Mouse (Mus musculus) telencephalon, adult 2 months (tissue): ENCODE measurements around the gene Ddx25.
A peak's percentile ranks its signal among the peaks of the same experiment; 100 is the strongest.

Source experiments
- DNase-seq: peaks from one replicate; pipeline ENCODE4 v3.0.0-alpha.2; 2011; ENCODE audit warnings: low read depth, low spot score

Gene Ddx25

DNA sequence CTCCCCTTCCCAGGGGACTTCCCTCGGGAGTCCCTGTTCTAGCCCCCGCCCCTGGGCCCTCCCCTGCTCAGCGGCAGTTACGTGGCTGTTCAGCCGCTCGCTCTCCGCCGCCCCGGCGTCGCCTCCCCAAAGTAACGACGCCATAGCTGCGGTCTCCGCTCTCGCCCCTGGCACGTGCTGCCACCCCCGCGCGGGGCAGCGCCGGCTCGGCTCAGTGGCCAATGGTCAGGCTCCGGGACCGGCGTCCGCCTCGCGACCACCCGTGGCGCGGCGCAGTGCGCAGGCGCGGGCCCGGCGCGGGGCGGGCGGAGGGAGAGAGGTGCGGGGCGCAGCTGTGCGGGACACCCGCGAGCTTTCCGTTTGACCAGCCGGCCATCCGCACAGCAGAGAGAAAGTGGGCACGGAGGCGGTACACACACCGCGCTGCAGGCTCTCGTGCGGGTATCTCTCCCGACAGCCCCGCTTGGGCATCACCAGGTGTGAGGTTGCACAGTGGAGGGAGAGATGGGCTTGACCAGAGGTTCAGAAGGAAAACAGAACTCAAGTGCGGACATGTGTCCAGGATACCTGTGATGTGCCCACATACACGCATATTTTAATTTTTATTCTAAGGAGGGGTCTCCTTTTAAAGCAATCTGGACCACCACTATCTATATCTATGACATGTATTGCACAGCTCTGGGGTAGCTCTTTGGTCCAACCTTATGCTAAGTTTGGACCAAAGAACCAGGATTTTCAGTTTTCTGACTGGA is at the start of gene Ddx25, which contains the start of gene Pus3:
Ddx25 (minus strand) TSS at position 272 of the 752 bp plus-strand sequence.
Pus3 (plus strand) TSS at position 339 of the 752 bp plus-strand sequence.
- DNase-seq, result no peak

- DNase-seq, result peak; percentile 40
These were observed 49.5 kb upstream of the Ddx25 start for GRCm38 (mm10) chr9:35607647-35608405.

DNA sequence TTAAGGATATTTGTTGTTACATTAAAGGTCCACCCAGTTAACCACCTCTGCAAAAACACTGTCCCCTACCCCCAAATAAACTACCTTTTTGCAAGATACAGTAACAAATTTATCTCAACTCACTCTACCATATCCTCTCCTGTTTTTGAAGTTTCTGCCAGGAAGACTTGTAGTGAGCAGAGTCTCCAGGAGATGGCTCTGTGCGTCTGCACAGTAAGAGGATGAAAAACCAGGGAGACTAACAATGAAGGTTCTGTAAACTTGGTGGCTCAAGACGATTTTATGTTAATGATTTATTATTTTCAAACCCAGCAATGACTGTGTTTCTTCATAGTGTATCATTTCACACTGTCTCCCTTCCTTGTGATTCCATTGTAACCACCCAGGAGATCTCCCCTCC is 34.6 kb upstream of the Ddx25 start:
- no peak for DNase-seq

- no peak for DNase-seq
These were observed 29.3 kb upstream of the Ddx25 start for GRCm38 (mm10) chr9:35587674-35588073.

- no peak for DNase-seq
These were observed 16.1 kb upstream of the Ddx25 start for GRCm38 (mm10) chr9:35574416-35574815.

GRCm38 (mm10) chr9:35570663-35571062 is 12.3 kb upstream of the Ddx25 start:
- no peak for DNase-seq

DNA sequence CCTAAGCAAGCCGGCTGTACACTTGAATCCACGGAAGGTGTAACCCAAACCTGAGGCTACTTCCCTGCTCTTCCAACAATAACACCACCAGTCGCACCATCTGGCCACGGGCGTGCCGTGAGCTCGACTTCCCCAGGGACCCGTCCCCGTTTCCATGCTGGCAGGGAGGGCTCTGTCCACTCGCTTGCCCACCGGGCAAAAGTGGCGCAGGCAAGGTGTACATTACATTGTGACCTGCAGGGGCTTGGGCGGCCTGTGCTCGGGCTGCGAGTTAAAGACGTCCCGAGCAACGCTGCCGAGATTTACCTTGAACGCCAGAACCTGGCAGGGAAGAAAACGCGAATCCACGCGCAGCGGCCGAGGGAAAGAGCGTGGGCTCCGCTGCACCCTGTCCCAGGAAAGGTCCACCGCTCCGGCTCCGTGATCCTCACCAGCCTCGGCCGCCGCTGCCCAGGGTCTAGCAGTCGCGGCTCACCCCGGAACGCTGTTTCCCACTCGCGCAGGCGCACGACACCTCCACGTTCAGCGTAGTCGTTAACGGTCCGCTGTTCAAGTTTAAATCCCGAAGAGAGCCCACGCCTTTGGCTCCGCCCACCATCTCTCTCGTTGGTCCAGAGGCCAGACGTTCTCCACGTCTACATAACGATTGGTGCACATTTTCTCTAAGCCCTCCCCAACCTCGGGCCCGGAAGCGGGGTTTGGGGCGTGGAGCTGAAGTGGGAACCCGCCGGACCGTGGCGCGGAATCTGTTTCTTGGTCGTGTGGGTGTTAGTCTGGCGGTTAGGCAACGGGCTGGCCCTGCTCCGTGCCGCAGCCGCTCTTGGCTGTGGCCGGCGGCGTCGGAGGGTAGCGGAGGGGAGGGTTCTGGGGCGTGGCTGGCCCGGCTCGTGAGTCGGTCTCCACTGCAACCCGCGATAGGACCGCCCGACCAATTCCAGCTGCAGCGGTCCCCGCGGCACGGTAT is 11.5 kb upstream of the Ddx25 start, which contains the start of the genes Pate2 and Hyls1:
Pate2 (plus strand) TSS at position 714 of the 964 bp plus-strand sequence.
Hyls1 (minus strand) TSS at position 828 of the 964 bp plus-strand sequence.
- DNase-seq, result peak; percentile 97

DNA sequence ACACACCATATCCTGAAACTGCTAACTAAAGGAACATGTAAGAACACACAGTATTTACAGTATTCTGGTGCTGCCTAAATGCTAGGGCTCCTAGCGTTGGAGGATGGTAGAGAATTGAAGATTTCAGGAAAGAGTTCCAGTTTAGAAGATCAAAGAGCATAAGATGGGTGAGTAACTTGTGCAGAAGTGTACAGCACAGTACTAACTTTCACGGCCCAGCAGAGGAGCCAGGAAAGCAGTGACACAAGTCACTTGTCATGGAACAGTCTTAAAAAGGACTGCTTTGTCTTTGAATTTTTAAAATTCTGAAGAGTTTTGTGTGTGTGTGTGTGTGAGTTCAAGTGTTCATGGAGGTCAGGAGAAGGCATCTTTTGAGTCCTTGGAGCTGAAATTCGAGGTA is 9.7 kb upstream of the Ddx25 start:
- DNase-seq, result no peak

DNA sequence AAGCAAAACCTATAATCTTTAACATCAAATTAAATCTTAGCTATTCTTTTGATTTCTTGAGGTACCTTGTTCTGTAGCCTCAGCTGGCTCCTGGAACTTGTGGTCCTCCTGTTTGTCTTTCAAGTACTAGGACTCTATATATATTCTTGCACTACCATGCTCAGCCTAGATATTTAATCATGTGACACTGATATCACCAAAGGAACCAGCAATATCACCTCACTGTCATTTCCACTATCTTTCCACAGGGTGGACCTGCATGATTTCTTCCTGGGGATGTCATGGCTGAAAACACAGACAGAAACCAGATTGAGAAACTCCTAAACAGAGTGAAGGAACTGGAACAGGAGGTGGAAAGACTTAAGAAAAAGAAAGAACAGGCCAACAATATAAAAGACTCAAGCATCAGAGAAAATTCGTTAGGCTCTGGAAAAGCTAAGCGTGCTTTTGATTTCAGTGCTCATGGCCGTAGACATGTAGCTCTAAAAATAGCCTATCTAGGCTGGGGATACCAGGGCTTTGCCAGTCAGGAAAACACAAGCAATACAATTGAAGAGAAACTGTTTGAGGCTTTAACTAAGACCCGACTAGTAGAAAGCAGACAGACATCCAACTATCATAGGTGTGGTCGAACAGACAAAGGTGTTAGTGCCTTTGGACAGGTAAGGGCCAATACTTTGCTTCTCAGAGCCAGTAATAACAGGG is 6.4 kb upstream of the Ddx25 start:
- no peak for DNase-seq

DNA sequence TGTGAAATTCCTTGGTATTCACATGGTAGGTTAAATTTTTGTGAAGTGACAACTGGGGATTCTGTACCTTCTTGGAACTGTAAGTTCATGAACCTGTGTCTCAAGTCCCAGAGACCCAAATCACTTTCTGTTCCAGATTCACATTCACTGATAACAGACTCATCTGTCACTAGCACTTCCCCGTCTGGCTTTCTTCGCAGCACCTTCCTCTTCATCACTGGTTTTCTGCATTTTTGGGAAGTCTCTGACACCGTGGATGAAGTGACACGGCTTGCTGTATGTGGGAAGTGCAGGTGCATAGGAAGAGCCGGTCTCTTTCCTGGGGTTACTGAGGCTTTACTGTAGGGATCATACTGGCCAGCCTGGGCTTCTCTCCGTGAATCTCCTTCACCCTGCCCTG is 3.3 kb upstream of the Ddx25 start:
- DNase-seq, result no peak

GRCm38 (mm10) chr9:35561076-35561475 is 2.7 kb upstream of the Ddx25 start:
- DNase-seq, result no peak

GRCm38 (mm10) chr9:35559009-35559890 is 922 bp upstream of the Ddx25 start:
- peak; percentile 83 for DNase-seq

GRCm38 (mm10) chr9:35556494-35557102 is 1.7 kb downstream of the Ddx25 start:
- no peak for DNase-seq

DNA sequence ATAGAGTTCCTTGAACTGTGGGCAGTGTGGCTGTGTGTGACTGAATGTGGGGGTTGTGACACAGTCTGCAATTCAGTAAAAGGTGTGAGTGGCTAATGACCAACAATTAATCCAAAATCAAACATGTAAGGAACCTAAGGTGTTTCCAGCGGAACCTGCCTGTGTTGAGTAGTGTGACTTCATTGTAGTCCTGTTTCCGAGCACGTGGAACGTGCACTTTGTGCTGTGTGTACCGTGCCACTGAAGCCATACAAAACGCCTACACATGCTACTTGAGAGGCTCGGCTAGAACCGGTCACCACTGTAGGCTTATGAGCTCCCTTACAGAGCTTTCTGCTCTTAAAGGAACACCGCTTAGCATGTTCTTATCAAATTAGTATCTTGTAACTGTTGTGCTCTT is 9.9 kb downstream of the Ddx25 start:
- DNase-seq, result no peak

DNA sequence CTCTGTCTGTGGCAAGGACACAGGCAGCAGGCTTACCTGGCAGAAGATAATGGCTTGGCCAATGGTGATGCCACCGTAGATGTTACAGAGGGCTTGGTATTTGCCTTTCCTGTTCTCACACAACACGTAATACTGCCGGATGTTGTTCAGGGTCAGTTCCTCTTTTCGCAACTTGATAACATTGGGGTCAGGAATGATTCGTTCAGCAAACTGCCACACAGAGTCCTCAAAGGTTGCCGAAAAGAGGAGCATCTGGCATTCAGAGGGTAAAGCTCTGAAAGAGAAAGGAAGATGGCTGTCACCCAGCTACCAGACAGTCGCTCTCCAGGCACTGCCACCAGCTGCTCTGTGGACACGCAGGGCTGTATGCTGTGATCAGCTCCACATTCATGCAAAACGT is 11.6 kb downstream of the Ddx25 start:
- DNase-seq, result no peak

- DNase-seq, result no peak
These were observed 12.6 kb downstream of the Ddx25 start for GRCm38 (mm10) chr9:35545704-35546103.

DNA sequence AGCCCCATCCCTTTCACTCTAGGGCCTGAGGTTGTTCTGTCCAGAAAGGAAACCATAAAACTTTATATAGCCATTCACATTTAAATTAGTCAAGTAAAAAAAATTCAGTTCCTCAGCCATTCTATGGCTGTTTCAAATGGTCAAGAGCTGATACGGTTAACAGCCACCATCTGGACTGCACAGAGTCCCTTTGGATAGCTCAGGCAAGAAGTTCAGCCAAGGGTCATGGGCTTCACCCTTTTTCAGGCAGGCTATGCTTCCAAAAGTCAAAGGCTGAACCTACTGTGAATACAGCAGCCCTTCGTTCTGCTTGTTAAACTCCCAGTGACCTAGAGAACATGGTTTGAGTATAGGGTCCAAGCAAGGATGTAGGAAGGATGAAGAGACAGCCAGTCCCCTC is 13.7 kb downstream of the Ddx25 start:
- DNase-seq, result no peak

DNA sequence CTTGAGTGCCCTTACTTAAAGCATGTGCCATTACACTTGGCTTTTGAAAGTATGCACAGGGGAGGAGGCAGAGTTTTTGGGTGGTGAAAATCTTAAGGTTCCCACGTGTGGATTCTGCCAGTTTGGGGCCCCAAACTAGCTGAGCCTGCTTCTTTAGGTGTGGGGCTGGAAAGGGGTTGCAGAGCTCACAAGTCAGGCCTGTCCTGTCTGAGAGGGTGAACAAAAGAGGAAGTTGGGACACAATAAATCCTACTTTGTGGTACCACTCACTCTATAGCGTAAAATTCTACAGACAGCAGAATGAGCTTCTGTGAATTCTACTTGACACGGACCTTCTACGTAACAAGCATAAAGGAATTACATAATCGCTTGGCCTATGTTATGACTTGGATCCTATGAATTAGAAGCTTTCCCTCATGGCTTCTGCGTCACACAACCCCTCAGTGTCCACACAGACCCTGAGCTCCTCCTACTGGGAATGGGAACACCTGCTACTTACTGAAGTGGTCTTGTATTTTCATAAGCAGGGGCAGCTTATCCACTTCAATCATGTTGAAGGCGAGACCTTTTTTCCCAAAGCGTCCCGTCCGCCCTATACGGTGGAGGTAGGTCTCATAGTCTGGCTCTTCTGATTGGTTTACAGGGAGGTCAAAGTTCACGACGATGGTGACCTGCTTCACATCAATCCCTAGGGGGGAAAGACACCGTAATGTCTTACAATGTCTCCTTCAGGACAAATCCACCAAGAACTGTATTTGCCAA is 15.0 kb downstream of the Ddx25 start:
- no peak for DNase-seq

DNA sequence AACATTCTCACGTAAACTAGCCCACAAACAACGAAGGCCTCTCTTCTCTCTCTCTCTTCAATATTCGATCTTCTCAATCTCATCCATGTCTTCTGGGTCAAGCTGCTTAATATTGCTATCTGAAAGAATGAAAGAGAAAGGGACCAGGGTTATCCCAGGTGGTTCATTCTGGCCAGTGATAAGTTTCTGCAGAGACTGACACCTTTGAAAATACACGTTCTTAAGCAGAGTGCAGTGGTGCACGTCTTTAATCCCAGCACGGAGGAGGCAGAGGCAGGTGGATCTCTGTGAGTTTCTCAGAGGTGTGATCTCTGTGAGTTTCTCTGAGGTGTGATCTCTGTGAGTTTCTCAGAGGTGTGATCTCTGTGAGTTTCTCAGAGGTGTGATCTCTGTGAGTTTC is 16.4 kb downstream of the Ddx25 start:
- no peak for DNase-seq
